Mouse (Mus musculus): ENCODE results near the gene Atp6v1b1. TPM values are rescaled to one million over a fixed set of nuclear protein-coding genes. Genes with fewer than 3 reads are reported as not detected.
"Not testable (repeated sequence)": the region's sequence is repeated elsewhere in the genome, so short reads cannot be mapped to it uniquely, and the experiment has no call there.

Gene Atp6v1b1
- total and polyA plus RNA-seq, 2 experiments from 2014 or later = 0.07 to 0.77 TPM

GRCm38 (mm10) chr6:83775638-83776293 lies 33.0 kb downstream of the Atp6v1b1 start, which contains the start of gene Tex261:
TSS of gene Tex261 (minus strand) at chr6:83775813.
- H3K4me1 ChIP-seq (ENCODE audit: insufficient read depth, low read length) = peaks cover 11% of the 10 kb centered on the region; the same call in 1 of the 2 replicates
- H3K9me3 ChIP-seq (ENCODE audit: low read length) = no peaks in the 10 kb centered on the region
- H3K36me3 ChIP-seq (ENCODE audit: insufficient read depth, low read length) = peaks cover 14% of the 10 kb centered on the region
- H3K4me2 ChIP-seq (ENCODE audit: low read depth, low read length, poor library complexity, severe bottlenecking) = peak within 1 kb of the TSS; percentile 92
- peak; percentile 79 for TF ChIP-seq CTCF (IDR thresholded peaks at IDR 0.05)
- ATAC-seq (ENCODE audit: low FRiP score) = peak; percentile 92
- WGBS = under 1% methylated on average over 39 of the region's 45 CpGs
- peak within 1 kb of the TSS; percentile 74 for H3K27ac ChIP-seq (ENCODE audit: low read depth, low read length)
- no peaks in the 10 kb centered on the region for H3K27me3 ChIP-seq (ENCODE audit: insufficient read depth, low read length)
- peak within 1 kb of the TSS; percentile 82 for H3K9ac ChIP-seq (replicated peaks; ENCODE audit: low read length, poor library complexity, severe bottlenecking)
- H3K4me3 ChIP-seq (ENCODE audit: low read depth, low read length) = peak within 1 kb of the TSS; percentile 71
- peak; percentile 91 for DNase-seq (ENCODE audit: low spot score)

- Histone ChIP-seq H3K27me3 (ENCODE audit: insufficient read depth, low read length) (no peaks in the 10 kb centered on the region), H3K27ac (ENCODE audit: low read depth, low read length) (no peak overlapping the region), H3K4me3 (ENCODE audit: low read depth, low read length) (no peak overlapping the region), H3K4me1 (ENCODE audit: insufficient read depth, low read length) (peaks cover 11% of the 10 kb centered on the region; the same call in 1 of the 2 replicates), H3K9me3 (ENCODE audit: low read length) (no peaks in the 10 kb centered on the region), H3K9ac (replicated peaks; ENCODE audit: low read length, poor library complexity, severe bottlenecking) (no peak overlapping the region), H3K4me2 (ENCODE audit: low read depth, low read length, poor library complexity, severe bottlenecking) (no peak overlapping the region), H3K36me3 (ENCODE audit: insufficient read depth, low read length) (no peaks in the 10 kb centered on the region)
- WGBS = 87% methylated on average over 7 of the region's 7 CpGs
- TF ChIP-seq CTCF (IDR thresholded peaks at IDR 0.05) = no peak
- DNase-seq (ENCODE audit: low spot score) (no peak), ATAC-seq (ENCODE audit: low FRiP score) (no peak)
Observed at GRCm38 (mm10) chr6:83778306-83778705, 35.5 kb downstream of the Atp6v1b1 start.

- H3K9me3 ChIP-seq (ENCODE audit: low read length) = no peaks in the 10 kb centered on the region
- no peaks in the 10 kb centered on the region for H3K27me3 ChIP-seq (ENCODE audit: insufficient read depth, low read length)
- no peak overlapping the region for H3K4me2 ChIP-seq (ENCODE audit: low read depth, low read length, poor library complexity, severe bottlenecking)
- H3K36me3 ChIP-seq (ENCODE audit: insufficient read depth, low read length) = no peaks in the 10 kb centered on the region
- ATAC-seq (ENCODE audit: low FRiP score) = no peak
- no peak overlapping the region for H3K9ac ChIP-seq (replicated peaks; ENCODE audit: low read length, poor library complexity, severe bottlenecking)
- WGBS = 7% methylated on average over 5 of the region's 5 CpGs
- TF ChIP-seq CTCF (IDR thresholded peaks at IDR 0.05) = peak; percentile 84
- peak; percentile 52 for DNase-seq (ENCODE audit: low spot score)
- no peak overlapping the region for H3K27ac ChIP-seq (ENCODE audit: low read depth, low read length)
- peaks cover 8% of the 10 kb centered on the region; the same call in 1 of the 2 replicates for H3K4me1 ChIP-seq (ENCODE audit: insufficient read depth, low read length)
- H3K4me3 ChIP-seq (ENCODE audit: low read depth, low read length) = no peak overlapping the region
Observed at GRCm38 (mm10) chr6:83779026-83779425, 36.2 kb downstream of the Atp6v1b1 start.

GRCm38 (mm10) chr6:83786426-83786825 lies 43.6 kb downstream of the Atp6v1b1 start:
- no peak for ATAC-seq (ENCODE audit: low FRiP score)
- H3K9me3 ChIP-seq (ENCODE audit: low read length) = no peaks in the 10 kb centered on the region
- no peak overlapping the region for H3K27ac ChIP-seq (ENCODE audit: low read depth, low read length)
- WGBS = 87% methylated on average over 3 of the region's 3 CpGs
- DNase-seq (ENCODE audit: low spot score) = no peak
- H3K36me3 ChIP-seq (ENCODE audit: insufficient read depth, low read length) = no peaks in the 10 kb centered on the region
- no peaks in the 10 kb centered on the region for H3K27me3 ChIP-seq (ENCODE audit: insufficient read depth, low read length)
- no peak overlapping the region for H3K4me2 ChIP-seq (ENCODE audit: low read depth, low read length, poor library complexity, severe bottlenecking)
- no peak overlapping the region for H3K9ac ChIP-seq (replicated peaks; ENCODE audit: low read length, poor library complexity, severe bottlenecking)
- H3K4me3 ChIP-seq (ENCODE audit: low read depth, low read length) = no peak overlapping the region
- TF ChIP-seq CTCF (IDR thresholded peaks at IDR 0.05) = no peak
- H3K4me1 ChIP-seq (ENCODE audit: insufficient read depth, low read length) = no peaks in the 10 kb centered on the region

- Histone ChIP-seq H3K4me1 (ENCODE audit: insufficient read depth, low read length) (no peaks in the 10 kb centered on the region), H3K9me3 (ENCODE audit: low read length) (no peaks in the 10 kb centered on the region), H3K36me3 (ENCODE audit: insufficient read depth, low read length) (no peaks in the 10 kb centered on the region), H3K27me3 (ENCODE audit: insufficient read depth, low read length) (no peaks in the 10 kb centered on the region), H3K9ac (replicated peaks; ENCODE audit: low read length, poor library complexity, severe bottlenecking) (no peak overlapping the region), H3K27ac (ENCODE audit: low read depth, low read length) (no peak overlapping the region), H3K4me2 (ENCODE audit: low read depth, low read length, poor library complexity, severe bottlenecking) (no peak overlapping the region), H3K4me3 (ENCODE audit: low read depth, low read length) (no peak overlapping the region)
- no peak for TF ChIP-seq CTCF (IDR thresholded peaks at IDR 0.05)
- ATAC-seq (ENCODE audit: low FRiP score) (0 out of 2 replicates have a peak, but pooled peaks have one; percentile 34), DNase-seq (ENCODE audit: low spot score) (peak; percentile 5)
- WGBS = 54% methylated on average over 7 of the region's 7 CpGs
Observed at GRCm38 (mm10) chr6:83788554-83788953, 45.8 kb downstream of the Atp6v1b1 start.

GRCm38 (mm10) chr6:83790533-83790932 lies 47.7 kb downstream of the Atp6v1b1 start:
- H3K9me3 ChIP-seq (ENCODE audit: low read length); H3K9ac ChIP-seq (replicated peaks; ENCODE audit: low read length, poor library complexity, severe bottlenecking); ATAC-seq (ENCODE audit: low FRiP score); H3K27ac ChIP-seq (ENCODE audit: low read depth, low read length); H3K4me3 ChIP-seq (ENCODE audit: low read depth, low read length); H3K4me1 ChIP-seq (ENCODE audit: insufficient read depth, low read length); DNase-seq (ENCODE audit: low spot score); H3K36me3 ChIP-seq (ENCODE audit: insufficient read depth, low read length); H3K4me2 ChIP-seq (ENCODE audit: low read depth, low read length, poor library complexity, severe bottlenecking); H3K27me3 ChIP-seq (ENCODE audit: insufficient read depth, low read length): not testable (repeated sequence)
- WGBS = 89% methylated on average over 5 of the region's 5 CpGs

Measured in midbrain, postnatal 0 days (tissue).